Mouse (Mus musculus): ENCODE measurements at regions not wholly inside any gene's neighbourhood (a gene's known extent, or its start where the extent isn't known, plus 50 kb on each side); places are given as distances from the start of the nearest gene placed in this dataset.

DNA sequence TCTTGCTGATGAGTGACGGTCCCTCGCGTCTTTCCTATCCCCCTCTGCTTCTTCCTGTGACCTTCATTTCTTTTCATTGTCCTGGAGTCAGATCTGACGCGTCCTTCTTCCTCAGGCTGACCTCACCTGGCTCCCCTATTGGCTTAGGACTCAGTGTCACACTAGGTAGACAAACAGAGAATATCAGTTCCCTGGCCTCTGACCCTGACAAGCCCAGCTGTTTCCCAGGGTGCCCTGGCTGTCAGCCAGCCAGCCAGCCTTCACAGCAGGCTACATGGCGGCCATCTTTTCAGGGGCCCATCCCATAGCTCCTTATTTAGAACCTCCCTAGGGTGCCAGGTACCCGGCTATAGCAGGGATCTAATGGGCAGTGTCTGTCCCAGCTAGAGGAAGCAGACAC lies 97.3 kb upstream of the Unc5b start:
- WGBS: 35% methylated on average over 7 of the region's 7 CpGs

DNA sequence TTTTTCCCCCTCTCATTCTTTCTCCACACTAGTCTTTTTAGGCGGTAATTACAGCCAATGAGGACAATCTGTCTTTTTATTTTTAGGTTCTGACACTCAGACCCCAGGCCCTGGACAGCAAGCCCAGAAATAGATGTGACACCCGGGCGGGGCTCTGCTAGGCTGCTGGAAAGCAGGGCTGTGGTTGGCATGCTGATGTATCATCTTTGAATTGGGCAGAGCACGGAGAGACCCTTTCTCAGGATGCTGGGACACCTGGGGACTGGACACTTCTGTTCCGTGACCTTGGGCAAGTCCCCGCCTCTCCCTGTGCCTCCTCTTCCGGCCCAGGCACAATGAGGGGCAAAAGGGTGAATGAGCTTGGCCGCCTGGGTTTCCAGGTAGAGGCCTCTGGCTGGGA lies 96.8 kb upstream of the Unc5b start:
- no peak for TF ChIP-seq CTCF (IDR thresholded peaks at IDR 0.05; ENCODE audit: low read depth, low read length)
- no peak for TF ChIP-seq POLR2A (IDR thresholded peaks at IDR 0.05; ENCODE audit: extremely low read depth, insufficient read depth, low read length)
- H3K27ac ChIP-seq (replicated peaks; ENCODE audit: insufficient read depth, low read depth, low read length): no peak overlapping the region
- no peak overlapping the region for H3K9ac ChIP-seq (ENCODE audit: low read depth, low read length)
- no peak for DNase-seq (ENCODE audit: extremely low read depth, low read depth, low spot score)
- H3K79me2 ChIP-seq (ENCODE audit: control insufficient read depth, insufficient read depth, low read length): no peaks in the 10 kb centered on the region
- H3K36me3 ChIP-seq (ENCODE audit: control insufficient read depth, insufficient read depth, low read length): no peaks in the 10 kb centered on the region
- H3K4me3 ChIP-seq (ENCODE audit: insufficient read depth, low read depth, low read length): no peak overlapping the region
- H3K4me1 ChIP-seq (ENCODE audit: control insufficient read depth, insufficient read depth, low read length): no peaks in the 10 kb centered on the region
- 71% methylated on average over 8 of the region's 8 CpGs for WGBS
- no peaks in the 10 kb centered on the region for H3K27me3 ChIP-seq (ENCODE audit: control insufficient read depth, insufficient read depth, low read length)

More for the DNA sequence above, 97.3 kb upstream of the Unc5b start:
- no peaks in the 10 kb centered on the region for H3K27me3 ChIP-seq (ENCODE audit: control insufficient read depth, insufficient read depth, low read length)
- TF ChIP-seq CTCF (IDR thresholded peaks at IDR 0.05; ENCODE audit: low read depth, low read length) (no peak), POLR2A (IDR thresholded peaks at IDR 0.05; ENCODE audit: extremely low read depth, insufficient read depth, low read length) (no peak)
- no peaks in the 10 kb centered on the region for H3K36me3 ChIP-seq (ENCODE audit: control insufficient read depth, insufficient read depth, low read length)
- no peaks in the 10 kb centered on the region for H3K4me1 ChIP-seq (ENCODE audit: control insufficient read depth, insufficient read depth, low read length)
- H3K4me3 ChIP-seq (ENCODE audit: insufficient read depth, low read depth, low read length): no peak overlapping the region
- H3K9ac ChIP-seq (ENCODE audit: low read depth, low read length): no peak overlapping the region
- no peaks in the 10 kb centered on the region for H3K79me2 ChIP-seq (ENCODE audit: control insufficient read depth, insufficient read depth, low read length)
- H3K27ac ChIP-seq (replicated peaks; ENCODE audit: insufficient read depth, low read depth, low read length): no peak overlapping the region
- no peak for DNase-seq (ENCODE audit: extremely low read depth, low read depth, low spot score)

GRCm38 (mm10) chr10:60926632-60927031 lies 95.3 kb upstream of the Unc5b start:
- WGBS: 89% methylated on average over 12 of the region's 12 CpGs
- Histone ChIP-seq H3K4me1 (ENCODE audit: control insufficient read depth, insufficient read depth, low read length) (no peaks in the 10 kb centered on the region), H3K9ac (ENCODE audit: low read depth, low read length) (no peak overlapping the region), H3K27me3 (ENCODE audit: control insufficient read depth, insufficient read depth, low read length) (no peaks in the 10 kb centered on the region), H3K4me3 (ENCODE audit: insufficient read depth, low read depth, low read length) (no peak overlapping the region), H3K79me2 (ENCODE audit: control insufficient read depth, insufficient read depth, low read length) (no peaks in the 10 kb centered on the region), H3K36me3 (ENCODE audit: control insufficient read depth, insufficient read depth, low read length) (no peaks in the 10 kb centered on the region), H3K27ac (replicated peaks; ENCODE audit: insufficient read depth, low read depth, low read length) (no peak overlapping the region)
- DNase-seq (ENCODE audit: extremely low read depth, low read depth, low spot score): no peak
- TF ChIP-seq POLR2A (IDR thresholded peaks at IDR 0.05; ENCODE audit: extremely low read depth, insufficient read depth, low read length): no peak

DNA sequence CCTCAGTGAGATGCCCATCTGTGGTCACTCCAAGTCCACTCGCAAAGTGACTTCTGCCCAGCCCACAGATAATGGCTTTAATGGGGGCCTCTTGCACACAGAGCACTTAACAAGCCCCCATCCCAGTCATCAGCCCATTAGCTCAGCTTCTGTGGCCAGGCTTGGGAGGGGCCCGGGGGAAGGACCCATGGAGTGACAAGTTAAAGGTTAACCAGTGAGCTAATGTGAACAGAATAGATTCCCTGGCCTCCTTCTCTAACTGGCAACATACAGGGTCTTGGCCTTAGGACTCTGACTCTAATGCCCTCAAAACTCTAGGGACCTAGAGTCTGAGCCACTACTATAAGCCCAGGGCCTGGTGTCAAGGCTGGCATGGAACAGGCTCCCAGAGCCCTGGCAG lies 94.3 kb upstream of the Unc5b start:
- Histone ChIP-seq H3K36me3 (ENCODE audit: control insufficient read depth, insufficient read depth, low read length) (no peaks in the 10 kb centered on the region), H3K9ac (ENCODE audit: low read depth, low read length) (no peak overlapping the region), H3K27ac (replicated peaks; ENCODE audit: insufficient read depth, low read depth, low read length) (no peak overlapping the region), H3K79me2 (ENCODE audit: control insufficient read depth, insufficient read depth, low read length) (no peaks in the 10 kb centered on the region), H3K4me3 (ENCODE audit: insufficient read depth, low read depth, low read length) (no peak overlapping the region), H3K27me3 (ENCODE audit: control insufficient read depth, insufficient read depth, low read length) (no peaks in the 10 kb centered on the region), H3K4me1 (ENCODE audit: control insufficient read depth, insufficient read depth, low read length) (no peaks in the 10 kb centered on the region)
- DNase-seq (ENCODE audit: extremely low read depth, low read depth, low spot score): no peak
- 49% methylated on average over 2 of the region's 2 CpGs for WGBS
- no peak for TF ChIP-seq CTCF (IDR thresholded peaks at IDR 0.05; ENCODE audit: low read depth, low read length)
- TF ChIP-seq POLR2A (IDR thresholded peaks at IDR 0.05; ENCODE audit: extremely low read depth, insufficient read depth, low read length): no peak

DNA sequence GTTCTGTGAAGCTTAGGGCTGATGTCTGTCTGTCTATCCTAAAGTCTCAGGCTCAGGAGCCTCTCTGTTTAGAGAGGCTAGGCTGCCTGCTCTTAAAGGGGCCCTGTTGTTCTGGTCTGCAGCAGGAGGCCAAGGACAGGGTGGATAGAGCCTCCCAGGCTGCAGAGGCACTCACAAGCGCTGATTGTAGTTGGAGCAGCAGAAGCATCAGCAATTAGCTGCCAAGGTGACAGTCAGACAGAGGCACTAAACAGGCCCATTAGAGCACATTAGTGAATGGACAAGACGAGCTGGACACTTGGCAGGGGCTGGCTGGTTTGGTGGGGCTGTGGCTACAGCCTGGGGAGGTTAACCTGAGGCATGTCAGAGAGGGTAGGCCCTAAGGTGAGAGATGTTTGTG lies 93.8 kb upstream of the Unc5b start:
- no peaks in the 10 kb centered on the region for H3K36me3 ChIP-seq (ENCODE audit: control insufficient read depth, insufficient read depth, low read length)
- TF ChIP-seq CTCF (IDR thresholded peaks at IDR 0.05; ENCODE audit: low read depth, low read length) (no peak), POLR2A (IDR thresholded peaks at IDR 0.05; ENCODE audit: extremely low read depth, insufficient read depth, low read length) (no peak)
- no peak overlapping the region for H3K9ac ChIP-seq (ENCODE audit: low read depth, low read length)
- no peak overlapping the region for H3K4me3 ChIP-seq (ENCODE audit: insufficient read depth, low read depth, low read length)
- 92% methylated on average over 2 of the region's 2 CpGs for WGBS
- H3K27ac ChIP-seq (replicated peaks; ENCODE audit: insufficient read depth, low read depth, low read length): no peak overlapping the region
- DNase-seq (ENCODE audit: extremely low read depth, low read depth, low spot score): no peak
- H3K27me3 ChIP-seq (ENCODE audit: control insufficient read depth, insufficient read depth, low read length): no peaks in the 10 kb centered on the region
- no peaks in the 10 kb centered on the region for H3K79me2 ChIP-seq (ENCODE audit: control insufficient read depth, insufficient read depth, low read length)
- no peaks in the 10 kb centered on the region for H3K4me1 ChIP-seq (ENCODE audit: control insufficient read depth, insufficient read depth, low read length)

DNA sequence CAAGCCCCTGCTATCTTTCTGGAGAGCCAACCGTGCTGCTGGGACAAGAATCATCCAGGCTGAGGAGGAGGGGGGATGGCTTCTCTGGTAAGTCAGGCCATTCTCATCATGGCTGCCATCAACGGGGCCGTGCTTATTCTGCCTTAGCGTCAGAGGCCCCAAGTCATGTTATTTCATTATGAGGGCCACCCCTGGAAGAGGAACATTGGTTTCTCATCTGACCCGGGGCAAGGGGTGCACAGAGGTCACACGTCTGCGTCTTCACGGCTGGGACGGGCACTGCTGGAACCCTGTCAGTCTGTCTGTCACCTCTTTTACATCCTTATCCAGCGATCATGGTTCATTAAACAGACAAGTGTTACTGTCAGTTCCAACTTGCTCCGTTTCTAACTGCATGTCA lies 92.4 kb upstream of the Unc5b start:
- WGBS: 84% methylated on average over 11 of the region's 11 CpGs
- Histone ChIP-seq H3K9ac (ENCODE audit: low read depth, low read length) (no peak overlapping the region), H3K36me3 (ENCODE audit: control insufficient read depth, insufficient read depth, low read length) (no peaks in the 10 kb centered on the region), H3K79me2 (ENCODE audit: control insufficient read depth, insufficient read depth, low read length) (no peaks in the 10 kb centered on the region), H3K4me1 (ENCODE audit: control insufficient read depth, insufficient read depth, low read length) (no peaks in the 10 kb centered on the region), H3K27ac (replicated peaks; ENCODE audit: insufficient read depth, low read depth, low read length) (no peak overlapping the region), H3K4me3 (ENCODE audit: insufficient read depth, low read depth, low read length) (no peak overlapping the region), H3K27me3 (ENCODE audit: control insufficient read depth, insufficient read depth, low read length) (no peaks in the 10 kb centered on the region)
- DNase-seq (ENCODE audit: extremely low read depth, low read depth, low spot score): no peak
- no peak for TF ChIP-seq CTCF (IDR thresholded peaks at IDR 0.05; ENCODE audit: low read depth, low read length)
- no peak for TF ChIP-seq POLR2A (IDR thresholded peaks at IDR 0.05; ENCODE audit: extremely low read depth, insufficient read depth, low read length)
